Mouse (Mus musculus) large intestine, adult 2 months (tissue): Measurements from ENCODE around the gene Sorcs2. TPM values are rescaled to one million over a fixed set of nuclear protein-coding genes. Genes with fewer than 3 reads are reported as not detected.

Experiments
- DNase-seq: peaks from one replicate; pipeline ENCODE4 v3.0.0-alpha.2; 2012; ENCODE audit warnings: low read depth, low spot score
- WGBS: fragments of 180-500 bp; shearing (Covaris S2); methylation state at CpG from one replicate; pipeline ENCODE4 v1.1.7; 2018; 5-methylcytosine and 5-hydroxymethylcytosine counted together
- polyA plus RNA-seq: library from polyadenylated mRNA; depleted of rRNA; stranded (reverse); fragments of >200 nt; gene quantifications from 2 replicates; pipeline ENCODE4 v1.2.3, GENCODE M21; 2012

The Sorcs2 gene
- polyA plus RNA-seq, 1 experiment, result 3.9 TPM

- WGBS, result 89% methylated on average over 2 of the region's 2 CpGs
- no peak for DNase-seq
These were observed 294.5 kb downstream of the Sorcs2 start for GRCm38 (mm10) chr5:36103483-36103882.

GRCm38 (mm10) chr5:36101129-36101528 lies 296.8 kb downstream of the Sorcs2 start:
- WGBS, result 65% methylated on average over 10 of the region's 10 CpGs
- DNase-seq, result no peak

DNA sequence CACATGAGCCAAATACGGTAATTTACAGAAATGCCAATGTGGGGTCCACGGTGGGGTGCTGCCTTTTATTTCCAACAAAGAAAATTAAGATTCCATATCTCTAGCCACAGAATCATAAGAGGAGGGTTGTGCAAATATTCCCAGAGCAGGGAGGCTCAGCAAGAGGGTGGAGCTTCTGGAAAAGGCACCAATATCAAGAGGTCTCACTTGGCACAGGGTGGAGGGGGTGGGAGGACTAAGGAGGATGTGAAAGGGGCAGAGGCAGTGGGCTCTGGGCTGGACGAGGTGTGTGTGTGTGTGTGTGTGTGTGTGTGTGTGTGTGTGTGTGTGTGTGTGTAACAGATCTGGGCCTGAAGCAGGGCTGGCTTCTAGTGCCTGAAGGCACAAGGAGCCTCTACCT lies 297.5 kb downstream of the Sorcs2 start:
- no peak for DNase-seq
- 69% methylated on average over 3 of the region's 3 CpGs for WGBS

- DNase-seq, result no peak
- WGBS, result 30% methylated on average over 4 of the region's 4 CpGs
These were observed 298.3 kb downstream of the Sorcs2 start for GRCm38 (mm10) chr5:36099662-36100061.

DNA sequence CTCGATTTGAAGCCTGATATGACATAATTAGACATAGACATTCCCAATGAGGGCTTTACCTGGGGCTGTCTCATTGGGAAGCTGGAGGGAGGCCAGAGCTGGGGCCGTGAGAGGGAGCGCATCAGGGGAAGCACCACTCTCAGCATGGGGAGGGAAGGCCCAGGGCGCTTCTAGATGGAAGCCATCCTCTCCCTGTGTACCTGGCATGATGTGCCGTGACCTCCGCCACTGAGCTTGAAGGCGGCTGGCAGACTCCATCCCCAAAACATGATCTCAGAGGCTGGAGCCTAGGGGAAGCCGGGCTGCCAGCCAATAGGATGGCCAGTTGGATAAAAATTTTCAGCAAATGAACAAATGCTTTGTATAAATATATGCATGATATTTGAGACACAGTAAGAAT lies 301.9 kb downstream of the Sorcs2 start:
- DNase-seq, result no peak
- 83% methylated on average over 8 of the region's 8 CpGs for WGBS

DNA sequence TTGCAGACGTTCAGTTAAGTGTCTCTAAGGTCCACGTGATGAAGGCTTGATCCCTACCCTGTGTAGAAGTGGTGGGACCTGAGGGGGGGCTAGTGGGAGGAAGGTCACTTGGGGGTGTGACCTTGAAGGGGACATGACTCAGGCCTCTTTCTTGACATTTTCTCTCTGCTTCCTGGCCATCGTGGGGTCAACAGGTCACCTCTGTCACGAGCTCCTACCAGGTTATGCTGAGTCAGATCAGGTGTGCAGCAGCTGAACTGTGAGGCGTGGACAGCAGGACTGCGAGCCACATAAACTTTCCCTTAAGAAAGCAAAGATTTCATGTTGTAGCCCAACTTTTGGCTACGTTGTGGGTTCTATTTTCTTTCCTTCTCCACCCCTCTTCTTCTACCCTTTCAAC lies 307.9 kb downstream of the Sorcs2 start:
- DNase-seq, result no peak

DNA sequence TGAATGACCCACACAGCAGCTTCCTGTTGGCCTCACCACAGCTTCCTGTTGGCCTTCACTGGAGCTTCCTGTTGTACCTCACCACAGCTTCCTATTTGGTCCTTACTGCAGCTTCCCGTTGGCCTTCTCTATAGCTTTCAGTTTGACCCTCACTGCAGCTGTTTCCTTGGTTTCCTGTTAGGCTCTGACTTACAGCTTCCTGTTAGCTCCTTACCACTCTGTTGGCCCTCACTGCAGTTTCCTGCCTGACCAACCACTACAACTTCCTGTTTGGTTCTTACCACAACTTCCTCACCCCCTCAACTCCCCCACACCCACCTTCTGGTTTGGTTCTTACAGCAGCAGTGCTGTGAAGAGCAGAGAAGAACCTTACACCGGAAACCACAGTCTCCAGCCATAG lies 308.7 kb downstream of the Sorcs2 start:
- DNase-seq, result no peak
- 57% methylated on average over 2 of the region's 2 CpGs for WGBS

More for the DNA sequence above, 307.9 kb downstream of the Sorcs2 start:
- 59% methylated on average over 7 of the region's 7 CpGs for WGBS

DNA sequence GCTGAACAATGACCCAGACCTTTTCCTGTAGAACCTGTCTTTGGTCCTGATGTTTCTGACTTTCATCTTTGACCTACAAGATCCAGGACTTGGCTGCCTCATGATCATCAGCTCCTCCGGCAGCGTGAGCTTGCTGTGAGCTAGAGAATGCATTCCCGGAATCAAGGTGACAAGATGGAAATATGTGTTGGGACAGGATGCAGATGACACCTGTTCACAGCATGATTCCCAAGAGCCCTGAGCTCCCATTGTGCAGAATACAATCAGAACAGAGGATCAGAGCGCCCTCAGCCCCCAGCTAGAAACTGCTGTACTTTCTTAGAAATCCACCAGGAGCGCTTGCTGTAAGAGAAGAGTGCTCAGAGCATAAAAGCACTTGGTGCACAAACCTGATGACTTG lies 311.0 kb downstream of the Sorcs2 start:
- WGBS, result 96% methylated on average over 5 of the region's 5 CpGs
- DNase-seq, result no peak

GRCm38 (mm10) chr5:36085621-36086020 lies 312.3 kb downstream of the Sorcs2 start:
- no peak for DNase-seq
- WGBS, result 73% methylated on average over 4 of the region's 4 CpGs

GRCm38 (mm10) chr5:36083869-36084565 lies 313.9 kb downstream of the Sorcs2 start:
- DNase-seq, result no peak
- WGBS, result 81% methylated on average over 9 of the region's 9 CpGs

- DNase-seq, result no peak
- 85% methylated on average over 8 of the region's 8 CpGs for WGBS
These were observed 316.9 kb downstream of the Sorcs2 start for GRCm38 (mm10) chr5:36081021-36081420.

GRCm38 (mm10) chr5:36075172-36076074 lies 322.5 kb downstream of the Sorcs2 start:
- 69% methylated on average over 5 of the region's 5 CpGs for WGBS
- peak; percentile 11 for DNase-seq

GRCm38 (mm10) chr5:36069503-36070360 lies 328.2 kb downstream of the Sorcs2 start:
- 80% methylated on average over 6 of the region's 6 CpGs for WGBS
- DNase-seq, result no peak

DNA sequence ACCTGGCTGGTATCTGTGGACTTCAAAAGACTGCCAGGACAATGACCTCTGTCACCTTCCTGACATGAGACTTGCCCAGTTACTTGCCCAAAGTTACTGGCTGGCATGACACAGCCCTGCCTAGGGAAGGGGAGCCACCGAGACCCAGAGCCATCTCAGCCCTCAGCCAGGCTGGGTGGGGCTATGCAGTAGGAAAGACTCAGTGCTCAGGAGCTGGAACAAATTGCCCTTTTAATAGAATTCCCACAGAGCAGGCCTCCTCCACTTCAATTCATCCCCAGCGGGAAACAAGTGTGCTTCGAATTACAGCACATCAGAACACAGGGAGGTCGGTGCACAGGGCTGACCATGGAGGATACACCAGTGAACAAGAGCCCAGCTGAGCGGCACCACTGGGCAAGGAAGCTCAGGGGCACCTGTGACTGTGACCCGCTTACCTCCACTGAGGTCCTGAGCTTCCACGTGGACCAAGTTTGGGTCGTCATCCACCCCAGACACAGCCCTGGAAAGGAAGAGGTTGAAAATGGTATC lies 330.2 kb downstream of the Sorcs2 start:
- no peak for DNase-seq
- 81% methylated on average over 8 of the region's 8 CpGs for WGBS

- DNase-seq, result no peak
- 77% methylated on average over 14 of the region's 14 CpGs for WGBS
These were observed 340.1 kb downstream of the Sorcs2 start for GRCm38 (mm10) chr5:36057804-36058322.

DNA sequence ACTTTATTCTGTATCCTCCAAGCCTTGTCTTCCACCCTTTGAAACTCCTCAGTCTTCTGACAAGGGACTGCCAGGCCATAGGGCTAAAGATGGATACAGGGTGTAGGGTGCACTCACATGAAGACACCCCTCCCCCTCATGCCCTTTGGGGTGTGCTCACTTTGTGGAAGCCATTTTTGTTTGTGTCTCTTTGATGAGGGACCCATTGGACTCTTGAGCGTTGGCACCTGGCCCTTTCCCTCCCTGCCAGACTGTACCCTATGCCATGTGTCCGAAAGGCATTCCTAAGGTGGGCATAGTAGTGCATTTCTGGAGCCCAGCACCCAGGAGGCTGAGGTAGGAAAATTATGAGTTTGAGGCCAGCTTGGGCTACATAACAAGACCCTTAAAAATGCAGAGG lies 341.0 kb downstream of the Sorcs2 start:
- DNase-seq, result no peak
- 92% methylated on average over 2 of the region's 2 CpGs for WGBS

DNA sequence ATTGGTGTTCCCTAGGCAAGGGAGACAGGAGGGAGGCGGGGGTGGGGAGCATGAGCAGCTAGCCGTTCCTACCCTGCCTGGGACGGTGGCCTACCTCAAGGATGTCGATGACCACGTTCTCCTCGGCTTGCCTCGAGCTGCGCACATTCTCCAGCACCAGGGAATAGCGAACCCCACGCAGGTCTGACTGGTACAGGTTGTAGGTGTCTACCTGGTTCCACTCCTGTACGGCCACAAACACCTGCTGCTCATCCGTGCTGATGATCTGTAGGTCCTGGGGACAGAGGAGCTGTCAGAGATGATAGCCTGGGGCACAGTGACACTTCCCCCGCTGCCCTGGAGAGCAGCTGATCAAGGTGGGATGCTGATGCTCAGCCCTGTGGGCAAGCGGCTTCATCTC lies 342.1 kb downstream of the Sorcs2 start:
- no peak for DNase-seq

GRCm38 (mm10) chr5:36054498-36054897 lies 343.4 kb downstream of the Sorcs2 start:
- WGBS, result 79% methylated on average over 3 of the region's 3 CpGs
- no peak for DNase-seq

More for the DNA sequence above, 342.1 kb downstream of the Sorcs2 start:
- 90% methylated on average over 14 of the region's 14 CpGs for WGBS

- no peak for DNase-seq
- WGBS, result 89% methylated on average over 2 of the region's 2 CpGs
These were observed 354.8 kb downstream of the Sorcs2 start for GRCm38 (mm10) chr5:36043154-36043553.
